Mouse (Mus musculus): ENCODE results near the gene Avpr1b. TPM values are rescaled to one million over a fixed set of nuclear protein-coding genes. Genes with fewer than 3 reads are reported as not detected.

The Avpr1b gene
- polyA plus RNA-seq, 1 experiment from 2014 or later: 0.04 TPM

DNA sequence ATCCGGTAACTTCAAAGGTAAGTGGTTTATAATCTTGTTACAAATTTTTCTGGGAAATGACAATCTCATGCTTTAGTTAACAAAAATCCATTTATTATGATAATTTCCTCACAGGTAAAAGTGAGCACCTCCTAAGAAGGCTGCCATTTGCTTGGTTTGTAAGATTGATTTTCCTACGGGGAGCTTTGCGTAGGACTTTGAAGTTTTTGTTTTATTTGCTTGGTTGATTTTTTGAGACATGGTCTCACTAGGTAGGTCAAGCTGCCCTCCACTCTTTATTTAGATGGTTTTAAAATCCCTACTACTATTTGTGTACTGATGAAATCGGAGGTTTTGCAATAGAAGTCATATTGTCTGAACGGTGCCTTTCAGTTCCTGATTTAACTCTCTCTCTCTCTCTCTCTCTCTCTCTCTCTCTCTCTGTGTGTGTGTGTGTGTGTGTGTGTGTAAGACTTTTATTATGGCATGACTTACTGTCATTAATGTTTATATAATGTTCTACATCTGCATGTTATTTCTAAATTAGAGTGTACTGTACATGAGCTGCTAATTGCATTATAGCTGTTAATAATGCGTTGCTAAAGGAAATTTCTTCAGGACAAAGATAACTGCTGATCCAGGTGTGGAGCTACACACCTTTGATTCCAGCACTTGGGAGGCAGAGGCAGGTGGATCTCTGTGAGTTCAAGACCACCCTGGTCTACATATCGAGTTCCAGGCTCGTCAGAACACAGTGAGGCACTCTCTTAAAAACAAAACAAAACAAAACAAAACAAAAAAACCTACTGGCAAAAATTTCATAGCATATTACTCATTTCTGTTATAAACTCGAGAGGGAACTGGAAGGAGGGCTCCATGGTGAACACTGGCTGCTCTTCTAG lies 39.7 kb downstream of the Avpr1b start:
- H3K4me2 ChIP-seq (replicated peaks; ENCODE audit: low read depth): no peak overlapping the region
- no peak overlapping the region for H3K4me3 ChIP-seq (ENCODE audit: low read depth, low read length)
- H3K4me1 ChIP-seq (replicated peaks; ENCODE audit: control insufficient read depth, insufficient read depth): no peaks in the 10 kb centered on the region
- ATAC-seq (ENCODE audit: low FRiP score, low TSS enrichment): no peak
- H3K9ac ChIP-seq (ENCODE audit: low read length): no peak overlapping the region
- H3K36me3 ChIP-seq (ENCODE audit: control insufficient read depth, insufficient read depth, low read length): no peaks in the 10 kb centered on the region
- no peaks in the 10 kb centered on the region for H3K9me3 ChIP-seq (ENCODE audit: control insufficient read depth, low read length)
- WGBS: 68% methylated on average over 9 of the region's 9 CpGs
- no peak overlapping the region for H3K27ac ChIP-seq (replicated peaks)
- TF ChIP-seq EP300 (optimal IDR thresholded peaks at IDR 0.05) (no peak), CTCF (IDR thresholded peaks at IDR 0.05; ENCODE audit: low read depth) (no peak)
- no peaks in the 10 kb centered on the region for H3K27me3 ChIP-seq (ENCODE audit: control insufficient read depth, insufficient read depth, low read length)
- no peak for DNase-seq (ENCODE audit: low spot score)

DNA sequence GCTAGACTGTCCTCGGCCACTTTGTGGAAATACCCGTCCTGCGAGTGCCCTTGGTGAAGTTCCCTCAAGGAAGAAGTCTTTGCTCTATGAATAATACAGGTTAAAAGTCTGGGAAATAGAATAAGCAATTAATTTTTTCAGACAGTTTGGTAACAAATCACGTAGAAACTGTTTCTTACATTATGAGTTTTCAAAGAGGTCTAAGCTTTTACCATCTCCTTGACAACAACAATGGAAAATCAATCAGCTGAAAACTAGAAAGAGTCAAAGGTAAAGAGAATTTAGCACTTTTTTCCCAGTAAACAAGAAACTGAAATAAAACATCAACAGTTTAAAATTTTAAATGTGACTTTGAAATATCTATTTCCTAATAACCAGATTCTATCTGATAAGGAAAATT lies 41.0 kb downstream of the Avpr1b start:
- TF ChIP-seq EP300 (optimal IDR thresholded peaks at IDR 0.05) (no peak), CTCF (IDR thresholded peaks at IDR 0.05; ENCODE audit: low read depth) (no peak)
- Histone ChIP-seq H3K4me1 (replicated peaks; ENCODE audit: control insufficient read depth, insufficient read depth) (no peaks in the 10 kb centered on the region), H3K9ac (ENCODE audit: low read length) (no peak overlapping the region), H3K4me3 (ENCODE audit: low read depth, low read length) (no peak overlapping the region), H3K27me3 (ENCODE audit: control insufficient read depth, insufficient read depth, low read length) (no peaks in the 10 kb centered on the region), H3K9me3 (ENCODE audit: control insufficient read depth, low read length) (no peaks in the 10 kb centered on the region), H3K36me3 (ENCODE audit: control insufficient read depth, insufficient read depth, low read length) (no peaks in the 10 kb centered on the region), H3K27ac (replicated peaks) (no peak overlapping the region), H3K4me2 (replicated peaks; ENCODE audit: low read depth) (no peak overlapping the region)
- DNase-seq (ENCODE audit: low spot score): no peak
- WGBS: 63% methylated on average over 4 of the region's 4 CpGs
- no peak for ATAC-seq (ENCODE audit: low FRiP score, low TSS enrichment)

DNA sequence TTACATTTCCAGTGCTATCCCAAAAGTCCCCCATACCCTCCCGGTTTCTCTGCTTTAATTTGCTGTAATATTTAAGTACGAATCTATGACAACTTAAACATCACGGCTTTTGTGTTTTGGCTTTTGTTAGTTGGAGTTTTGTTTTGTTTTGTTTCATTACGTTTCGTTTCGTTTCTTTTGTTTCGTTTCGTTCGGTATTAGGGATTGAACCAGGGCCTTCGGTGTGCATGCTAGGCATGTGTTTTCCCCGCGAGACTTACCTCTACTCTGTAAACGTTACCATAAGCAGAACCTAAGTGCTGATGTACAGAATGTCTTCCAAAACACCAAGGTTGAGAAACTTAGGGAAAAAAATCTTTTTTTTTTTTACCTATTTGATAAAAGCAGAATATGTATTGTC lies 42.5 kb downstream of the Avpr1b start:
- Histone ChIP-seq H3K27me3 (ENCODE audit: control insufficient read depth, insufficient read depth, low read length) (no peaks in the 10 kb centered on the region), H3K4me2 (replicated peaks; ENCODE audit: low read depth) (no peak overlapping the region), H3K9ac (ENCODE audit: low read length) (no peak overlapping the region), H3K9me3 (ENCODE audit: control insufficient read depth, low read length) (no peaks in the 10 kb centered on the region), H3K27ac (replicated peaks) (no peak overlapping the region), H3K4me3 (ENCODE audit: low read depth, low read length) (no peak overlapping the region), H3K36me3 (ENCODE audit: control insufficient read depth, insufficient read depth, low read length) (no peaks in the 10 kb centered on the region), H3K4me1 (replicated peaks; ENCODE audit: control insufficient read depth, insufficient read depth) (no peaks in the 10 kb centered on the region)
- DNase-seq (ENCODE audit: low spot score) (no peak), ATAC-seq (ENCODE audit: low FRiP score, low TSS enrichment) (no peak)
- TF ChIP-seq EP300 (optimal IDR thresholded peaks at IDR 0.05) (no peak), CTCF (IDR thresholded peaks at IDR 0.05; ENCODE audit: low read depth) (no peak)
- WGBS: 90% methylated on average over 13 of the region's 13 CpGs

DNA sequence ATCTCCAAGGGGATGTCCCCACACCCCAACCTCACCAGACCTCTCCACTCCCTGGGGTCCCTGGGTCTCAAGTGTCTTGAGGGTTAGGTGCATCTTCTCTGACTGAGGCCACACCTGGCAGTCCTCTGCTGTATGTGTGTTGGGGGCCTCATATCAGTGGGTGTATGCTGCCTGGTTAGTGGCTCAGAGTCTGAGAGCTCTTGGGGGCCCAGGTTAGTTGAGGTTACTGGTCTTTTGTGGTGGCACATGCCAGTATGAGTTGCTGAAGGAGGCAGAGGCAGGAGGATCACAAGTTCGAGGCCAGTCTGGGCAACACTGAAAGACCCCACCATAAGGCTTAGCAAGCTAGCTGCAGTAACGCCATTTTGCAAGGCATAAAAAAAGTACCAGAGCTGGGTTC lies 43.2 kb downstream of the Avpr1b start:
- Histone ChIP-seq H3K27me3 (ENCODE audit: control insufficient read depth, insufficient read depth, low read length) (no peaks in the 10 kb centered on the region), H3K36me3 (ENCODE audit: control insufficient read depth, insufficient read depth, low read length) (no peaks in the 10 kb centered on the region), H3K4me2 (replicated peaks; ENCODE audit: low read depth) (no peak overlapping the region), H3K9ac (ENCODE audit: low read length) (no peak overlapping the region), H3K4me3 (ENCODE audit: low read depth, low read length) (no peak overlapping the region), H3K4me1 (replicated peaks; ENCODE audit: control insufficient read depth, insufficient read depth) (no peaks in the 10 kb centered on the region), H3K9me3 (ENCODE audit: control insufficient read depth, low read length) (no peaks in the 10 kb centered on the region), H3K27ac (replicated peaks) (no peak overlapping the region)
- no peak for ATAC-seq (ENCODE audit: low FRiP score, low TSS enrichment)
- 88% methylated on average over 2 of the region's 2 CpGs for WGBS
- TF ChIP-seq EP300 (optimal IDR thresholded peaks at IDR 0.05) (no peak), CTCF (IDR thresholded peaks at IDR 0.05; ENCODE audit: low read depth) (no peak)
- no peak for DNase-seq (ENCODE audit: low spot score)

DNA sequence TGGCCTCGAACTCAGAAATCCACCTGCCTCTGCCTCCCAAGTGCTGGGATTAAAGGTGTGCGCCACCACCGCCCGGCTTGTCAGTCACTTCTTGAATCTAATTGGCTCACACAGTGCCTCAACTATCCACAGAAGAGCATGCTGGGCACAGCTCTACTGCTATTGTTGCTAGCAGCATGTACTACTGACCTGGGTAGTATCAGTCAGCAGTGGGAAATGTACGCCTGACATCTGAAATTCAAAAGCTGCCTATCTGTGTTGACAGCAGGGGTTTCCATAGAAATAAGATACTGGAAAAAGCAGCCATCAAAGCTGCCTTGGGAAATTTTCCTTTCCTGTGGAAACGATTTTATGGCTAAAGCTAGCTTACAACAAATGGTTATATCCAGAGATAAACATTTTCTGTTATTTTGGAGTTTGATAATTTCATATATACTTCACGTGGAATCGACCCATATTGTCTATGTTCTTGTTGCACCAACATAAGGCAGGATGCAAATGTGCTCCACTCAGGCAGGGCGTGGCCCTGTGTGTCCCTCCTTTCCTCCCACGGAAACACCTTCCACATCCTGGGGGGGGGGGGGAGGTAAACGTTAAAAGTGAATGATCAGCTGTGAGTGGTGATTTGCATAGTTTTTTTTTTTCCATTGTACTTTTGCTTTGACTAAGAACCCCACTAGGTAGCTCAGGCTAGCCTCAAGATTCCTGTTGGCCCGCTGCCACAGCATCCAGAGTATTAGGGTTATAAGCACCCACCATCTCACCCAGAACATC lies 53.8 kb downstream of the Avpr1b start:
- Histone ChIP-seq H3K27ac (replicated peaks) (no peak overlapping the region), H3K4me2 (replicated peaks; ENCODE audit: low read depth) (no peak overlapping the region), H3K36me3 (ENCODE audit: control insufficient read depth, insufficient read depth, low read length) (no peaks in the 10 kb centered on the region), H3K9ac (ENCODE audit: low read length) (no peak overlapping the region), H3K4me3 (ENCODE audit: low read depth, low read length) (no peak overlapping the region), H3K9me3 (ENCODE audit: control insufficient read depth, low read length) (no peaks in the 10 kb centered on the region), H3K4me1 (replicated peaks; ENCODE audit: control insufficient read depth, insufficient read depth) (no peaks in the 10 kb centered on the region), H3K27me3 (ENCODE audit: control insufficient read depth, insufficient read depth, low read length) (no peaks in the 10 kb centered on the region)
- TF ChIP-seq CTCF (IDR thresholded peaks at IDR 0.05; ENCODE audit: low read depth) (no peak), EP300 (optimal IDR thresholded peaks at IDR 0.05) (no peak)
- ATAC-seq (ENCODE audit: low FRiP score, low TSS enrichment) (no peak), DNase-seq (ENCODE audit: low spot score) (peak; percentile 9)
- 63% methylated on average over 11 of the region's 12 CpGs for WGBS

DNA sequence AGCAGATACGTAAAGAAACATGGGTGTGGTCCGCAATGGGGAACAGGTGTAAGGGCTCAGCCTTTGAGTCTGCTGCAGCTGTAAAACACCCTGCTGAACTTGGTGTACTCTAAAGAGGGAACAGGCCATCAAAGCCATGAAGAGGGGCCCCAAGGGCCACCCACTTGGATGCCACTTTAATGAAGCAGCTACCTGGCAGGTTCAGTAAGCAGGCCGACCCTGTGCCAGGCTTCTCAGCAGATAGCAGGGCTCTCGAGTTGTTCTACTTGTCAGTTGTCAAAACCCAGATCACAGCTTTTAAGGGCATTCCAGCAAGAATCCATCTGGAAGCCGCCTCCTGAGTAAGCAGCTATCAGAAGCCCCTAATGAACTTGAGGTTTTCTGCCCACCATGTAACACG lies 56.6 kb downstream of the Avpr1b start:
- Histone ChIP-seq H3K27me3 (ENCODE audit: control insufficient read depth, insufficient read depth, low read length) (no peaks in the 10 kb centered on the region), H3K9ac (ENCODE audit: low read length) (no peak overlapping the region), H3K9me3 (ENCODE audit: control insufficient read depth, low read length) (no peaks in the 10 kb centered on the region), H3K4me3 (ENCODE audit: low read depth, low read length) (no peak overlapping the region), H3K4me1 (replicated peaks; ENCODE audit: control insufficient read depth, insufficient read depth) (no peaks in the 10 kb centered on the region), H3K4me2 (replicated peaks; ENCODE audit: low read depth) (no peak overlapping the region), H3K36me3 (ENCODE audit: control insufficient read depth, insufficient read depth, low read length) (no peaks in the 10 kb centered on the region), H3K27ac (replicated peaks) (no peak overlapping the region)
- 60% methylated on average over 6 of the region's 6 CpGs for WGBS
- no peak for TF ChIP-seq CTCF (IDR thresholded peaks at IDR 0.05; ENCODE audit: low read depth)
- TF ChIP-seq EP300 (optimal IDR thresholded peaks at IDR 0.05): no peak
- ATAC-seq (ENCODE audit: low FRiP score, low TSS enrichment) (no peak), DNase-seq (ENCODE audit: low spot score) (peak; percentile 13)
